Mouse (Mus musculus) olfactory bulb, adult 2 months (tissue): Measurements from ENCODE around the gene Ascl3.

Experiments used
- CTCF ChIP-seq: fragments of 200-500 bp; IDR thresholded peaks from 2 replicates; pipeline ENCODE4 v1.5.1; 2012; ENCODE audit warnings: low read depth, mild to moderate bottlenecking, low read length, moderate library complexity; ENCODE audit not compliant: insufficient read depth
- POLR2A ChIP-seq: fragments of 200-500 bp; IDR thresholded peaks from 2 replicates; pipeline ENCODE4 v1.6.1; 2012; ENCODE audit warnings: mild to moderate bottlenecking, low read depth, low read length, moderate library complexity; ENCODE audit not compliant: insufficient read depth

DNA sequence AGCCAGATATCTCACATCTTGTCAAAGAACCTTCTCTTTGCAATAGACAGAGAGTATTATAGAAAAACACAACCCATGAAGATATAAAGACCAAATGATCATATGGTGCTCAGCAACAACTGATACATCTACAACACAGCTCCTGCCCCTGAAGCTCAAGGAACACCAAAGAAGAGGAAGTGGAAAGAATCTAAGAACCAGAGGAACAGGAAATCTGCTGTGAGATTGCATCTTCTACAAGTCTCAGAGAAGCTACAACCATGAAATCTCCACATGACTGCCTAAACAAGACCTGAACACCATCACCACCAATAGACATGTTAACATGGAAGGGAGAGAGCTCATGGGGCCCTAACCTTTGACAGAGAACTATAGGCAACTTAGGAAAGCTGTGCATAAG, 40.7 kb upstream of the Ascl3 start:
- no peak for TF ChIP-seq POLR2A
- TF ChIP-seq CTCF, result no peak
